14 mouse cellular contexts compared by ENCODE assay signal in genomic region chr13:69558098-69558660, GRCm38 (mm10). TPM values are rescaled to one million over a fixed set of nuclear protein-coding genes. Genes with fewer than 3 reads are reported as not detected.
DNase-seq lines count a peak whose midpoint lies in the region; TF ChIP-seq lines count a peak whose summit lies in the region.
"Had no signal": no experiment of that assay in that cellular context is flagged by ENCODE, and none has a peak within 500 bp of the region (broad histone marks: within the 10 kb centered on the region; RNA-seq: fewer than 3 reads in every experiment).

No protein-coding gene starts in this region.

- no peak overlapping the region for H3K4me3 ChIP-seq in thymus, adult 2 months (ENCODE audit: control insufficient read depth, insufficient read depth, low read length)
- H3K4me3 ChIP-seq: myocyte had no signal

- intact Hi-C loops in heart, postnatal 10 days (cut with DNase I), result no loop called here

- peak; percentile 60 to 70 for DNase-seq in heart, postnatal 10 days
- DNase-seq in heart, adult 9 months (ENCODE audit: low spot score in 2 of 2), result no peak
- DNase-seq in layer of hippocampus, adult 9-11 months, result peak; percentile 47
- no peak for DNase-seq in layer of hippocampus, postnatal 25 days (ENCODE audit: extremely low spot score in 1 of 2, low spot score in 1 of 2)
- DNase-seq in brain, embryonic 14.5 days (ENCODE audit: low read depth), result peak; percentile 61
- DNase-seq in cerebellum, adult 9-11 months, result peak; percentile 75
- DNase-seq in thymus, adult 2 months, result no peak
- DNase-seq in right cerebral cortex, postnatal 25 days, result no peak
- DNase-seq: adrenal gland, postnatal 36 days; gastrocnemius, postnatal 10 days; thymus, adult 18-20 months had no signal

- H3K4me1 ChIP-seq in thymus, adult 2 months (replicated peaks; ENCODE audit: control insufficient read depth, insufficient read depth, low read length), result no peaks in the 10 kb centered on the region

- H3K27ac ChIP-seq in thymus, adult 2 months (ENCODE audit: control insufficient read depth, insufficient read depth, low read length), result no peak overlapping the region
- H3K27ac ChIP-seq: liver, embryonic 14.5 days; macrophage had no signal

- no peaks in the 10 kb centered on the region for H3K27me3 ChIP-seq in thymus, adult 2 months (ENCODE audit: control insufficient read depth, insufficient read depth, low read length)

- WGBS in thymus, adult 2 months, result 81% methylated on average over 6 of the region's 6 CpGs

- H3K36me3 ChIP-seq in thymus, adult 2 months (ENCODE audit: control insufficient read depth, insufficient read depth, low read length), result no peaks in the 10 kb centered on the region

- no peak for TF ChIP-seq CTCF in brain, embryonic 14.5 days (IDR thresholded peaks at IDR 0.05; ENCODE audit: borderline replicate concordance, extremely low read depth, insufficient read depth, insufficient read length)
- TF ChIP-seq CTCF in thymus, adult 2 months (IDR thresholded peaks at IDR 0.05; ENCODE audit: borderline replicate concordance, control insufficient read depth, extremely low read depth, insufficient read depth, low read length, poor library complexity), result no peak

- no peak for TF ChIP-seq POLR2A in brain, embryonic 14.5 days (IDR thresholded peaks at IDR 0.05; ENCODE audit: borderline replicate concordance, extremely low read depth, insufficient read depth, insufficient read length, poor library complexity, severe bottlenecking)
- TF ChIP-seq POLR2A in thymus, adult 2 months (IDR thresholded peaks at IDR 0.05; ENCODE audit: control insufficient read depth, extremely low read depth, insufficient read depth, low read length, poor library complexity), result no peak

RNA-seq across cellular contexts. Expression of gene Tent4a, which starts 23.8 kb away (rescaled TPM):
- total RNA-seq in heart, postnatal 10 days (2021), result 10 to 100 TPM; 17.2 to 17.6 TPM
- 10 to 100 TPM; 42.3 to 43.9 TPM for total RNA-seq in layer of hippocampus, postnatal 25 days (2021)
- polyA plus RNA-seq in brain, embryonic 14.5 days (2012; rRNA removed), result 28.7 and 34.5 TPM in 2 replicates
- 22.2 and 32.2 TPM in 2 replicates for polyA plus RNA-seq in thymus, adult 2 months (2012; rRNA removed)

RNA-seq across cellular contexts. Expression of gene Nsun2, which starts 24.6 kb away (rescaled TPM):
- 10 to 100 TPM; 40.9 to 47.6 TPM for total RNA-seq in heart, postnatal 10 days (2021)
- total RNA-seq in layer of hippocampus, postnatal 25 days (2021), result 10 to 100 TPM; 80.5 to 85.3 TPM
- polyA plus RNA-seq in brain, embryonic 14.5 days (2012; rRNA removed), result 79.8 and 85.4 TPM in 2 replicates
- polyA plus RNA-seq in thymus, adult 2 months (2012; rRNA removed), result 74.1 and 86.5 TPM in 2 replicates

RNA-seq across cellular contexts. Expression of gene Srd5a1, which starts 53.1 kb away (rescaled TPM):
- total RNA-seq in heart, postnatal 10 days (2021), result 1 to 10 TPM; 2.4 to 2.5 TPM
- 10 to 100 TPM; 14.7 to 15.8 TPM for total RNA-seq in layer of hippocampus, postnatal 25 days (2021)
- 13.5 and 14.1 TPM in 2 replicates for polyA plus RNA-seq in brain, embryonic 14.5 days (2012; rRNA removed)
- polyA plus RNA-seq in thymus, adult 2 months (2012; rRNA removed), result 6.2 and 6.7 TPM in 2 replicates

Comparison
In these comparisons a context has a peak if more than half of its experiments do, and no peak if none do; other contexts are left out.
1. DNase-seq: peak in heart, postnatal 10 days (2 of 2), layer of hippocampus, adult 9-11 months (single experiment), brain, embryonic 14.5 days (single experiment) and cerebellum, adult 9-11 months (single experiment); none in heart, adult 9 months (0 of 2), layer of hippocampus, postnatal 25 days (0 of 2), thymus, adult 2 months (single experiment) and right cerebral cortex, postnatal 25 days (single experiment).
2. RNA of gene Srd5a1, which starts 53.1 kb away (total RNA-seq): 14.7 to 15.8 TPM in layer of hippocampus, postnatal 25 days; 2.4 to 2.5 TPM in heart, postnatal 10 days; every median in the first group is over 4 times any median in the second.